Mouse (Mus musculus): ENCODE measurements at regions not wholly inside any gene's neighbourhood (a gene's known extent, or its start where the extent isn't known, plus 50 kb on each side); places are given as distances from the start of the nearest gene placed in this dataset.
A peak's percentile ranks its signal among the peaks of the same experiment; 100 is the strongest.

DNA sequence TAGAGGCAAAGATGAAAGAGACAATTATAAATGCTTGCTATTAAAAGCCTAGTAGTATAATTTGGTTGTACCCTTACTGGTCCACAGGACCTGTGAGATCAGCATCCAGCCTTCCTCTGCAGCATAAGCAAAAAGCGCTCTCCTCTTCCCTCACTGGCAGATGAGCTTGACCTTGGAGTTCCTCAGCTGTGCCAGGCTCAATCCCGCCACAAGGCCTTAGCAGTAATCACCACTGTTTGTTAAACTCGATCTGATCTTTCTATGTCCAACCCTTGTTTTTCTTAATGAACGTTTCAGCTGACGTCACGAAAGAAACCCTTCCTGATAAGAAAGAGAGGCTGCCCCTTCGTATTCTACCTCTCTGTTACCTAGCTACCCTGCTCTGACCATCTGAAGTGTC is 183.5 kb downstream of the Ifng start:
- DNase-seq (ENCODE audit: low read depth, low spot score) = no peak

GRCm38 (mm10) chr10:118628000-118628399 is 187.2 kb downstream of the Ifng start:
- no peak for DNase-seq (ENCODE audit: low read depth, low spot score)

DNA sequence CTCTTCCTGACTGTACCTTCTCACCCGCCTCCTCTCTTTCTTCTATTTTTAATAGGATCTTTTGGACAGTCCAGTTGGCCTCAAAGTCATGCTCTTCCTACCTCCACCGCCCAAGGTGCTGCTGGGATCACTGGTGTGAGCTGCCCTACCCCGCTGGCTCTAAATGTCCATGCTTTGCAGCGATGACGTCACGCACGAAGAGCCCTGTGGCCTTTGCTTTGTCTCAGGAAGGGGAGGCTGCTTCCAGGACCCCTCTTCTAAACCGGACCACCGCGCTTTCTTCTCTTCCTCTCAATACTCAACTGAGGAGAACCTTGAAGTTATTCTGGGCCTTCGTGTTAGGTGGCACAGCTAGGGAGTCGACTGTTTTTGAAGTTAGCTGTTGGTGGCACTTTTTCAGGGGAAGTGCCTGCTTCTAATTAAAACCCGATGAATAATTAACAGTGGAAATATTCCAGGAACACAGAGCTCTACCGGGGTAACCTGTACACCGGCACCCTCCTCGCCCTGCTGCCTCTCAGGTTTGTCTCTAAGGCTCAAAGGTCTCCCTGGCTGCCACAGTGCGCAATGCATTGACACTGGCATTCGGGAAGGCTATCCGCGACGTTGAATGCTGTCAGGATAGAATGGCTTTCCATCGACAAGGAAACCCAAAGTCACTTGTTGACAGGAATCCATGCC is 188.7 kb downstream of the Ifng start:
- no peak for DNase-seq (ENCODE audit: low read depth, low spot score)

DNA sequence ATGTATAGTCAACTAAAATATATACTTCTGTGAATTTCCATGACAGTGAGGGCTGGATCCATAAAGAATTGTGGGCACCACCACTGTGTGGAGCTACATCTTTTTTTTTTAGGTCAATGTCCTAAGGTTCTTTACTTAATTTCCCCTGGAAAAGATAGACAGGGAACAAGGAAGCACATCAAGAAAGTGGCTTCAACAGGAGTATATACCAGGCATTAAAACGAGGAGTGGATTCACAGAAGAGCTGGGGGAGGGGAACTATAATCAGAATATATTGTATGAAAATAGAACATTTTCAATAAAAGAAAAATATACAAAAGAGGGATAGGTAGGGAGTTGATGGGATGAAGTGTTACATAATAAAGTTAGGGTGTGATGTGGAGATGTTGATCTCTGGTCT is 190.9 kb downstream of the Ifng start:
- DNase-seq (ENCODE audit: low read depth, low spot score) = no peak

DNA sequence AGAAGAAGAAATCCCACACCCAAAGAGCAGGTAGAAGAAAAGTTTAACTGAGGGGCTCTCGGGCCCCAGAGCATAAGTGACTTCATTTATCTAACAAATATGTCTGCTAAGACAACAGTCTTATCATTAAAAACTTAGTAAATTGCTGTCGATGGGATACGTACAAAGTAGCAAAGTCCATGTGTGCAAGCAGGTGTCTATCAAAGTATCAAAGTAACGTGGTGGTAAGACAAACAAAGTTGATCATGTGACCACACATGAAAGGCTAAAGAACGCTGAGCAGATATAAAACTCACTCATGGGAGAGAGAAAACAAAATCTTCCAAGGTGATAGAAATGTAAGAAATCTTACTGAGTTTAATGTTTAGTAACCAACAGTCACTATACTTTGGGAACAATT is 191.3 kb downstream of the Ifng start:
- DNase-seq (ENCODE audit: low read depth, low spot score) = no peak

GRCm38 (mm10) chr10:118633429-118633828 is 192.6 kb downstream of the Ifng start:
- no peak for DNase-seq (ENCODE audit: low read depth, low spot score)

- DNase-seq (ENCODE audit: low read depth, low spot score) = no peak
Measured at GRCm38 (mm10) chr10:118639097-118639496, 198.3 kb downstream of the Ifng start.

- DNase-seq (ENCODE audit: low read depth, low spot score) = no peak
Measured at GRCm38 (mm10) chr10:118640121-118640809, 199.4 kb downstream of the Ifng start.

- peak; percentile 32 for DNase-seq (ENCODE audit: low read depth, low spot score)
Measured at GRCm38 (mm10) chr10:118640810-118641427, 200.1 kb downstream of the Ifng start.

DNA sequence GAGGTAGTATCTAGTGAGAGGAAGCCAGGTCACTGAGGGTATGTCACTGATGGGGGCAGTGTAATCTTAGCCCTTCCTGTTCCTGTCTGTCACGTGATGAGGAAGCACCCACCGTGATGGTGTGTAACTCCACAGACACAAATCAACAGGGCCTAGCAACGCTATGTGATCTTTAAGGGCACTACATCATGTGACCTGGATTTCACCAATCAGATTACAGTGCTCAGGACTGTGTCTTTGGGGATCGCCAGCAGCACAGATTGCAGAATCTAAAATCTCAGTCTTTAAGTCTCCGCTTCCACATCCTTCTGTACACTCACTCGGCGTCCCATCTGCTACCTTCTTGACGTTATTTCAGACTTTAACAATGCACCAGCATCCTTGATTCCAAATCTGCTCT is 202.8 kb downstream of the Ifng start:
- DNase-seq (ENCODE audit: low read depth, low spot score) = peak; percentile 58

DNA sequence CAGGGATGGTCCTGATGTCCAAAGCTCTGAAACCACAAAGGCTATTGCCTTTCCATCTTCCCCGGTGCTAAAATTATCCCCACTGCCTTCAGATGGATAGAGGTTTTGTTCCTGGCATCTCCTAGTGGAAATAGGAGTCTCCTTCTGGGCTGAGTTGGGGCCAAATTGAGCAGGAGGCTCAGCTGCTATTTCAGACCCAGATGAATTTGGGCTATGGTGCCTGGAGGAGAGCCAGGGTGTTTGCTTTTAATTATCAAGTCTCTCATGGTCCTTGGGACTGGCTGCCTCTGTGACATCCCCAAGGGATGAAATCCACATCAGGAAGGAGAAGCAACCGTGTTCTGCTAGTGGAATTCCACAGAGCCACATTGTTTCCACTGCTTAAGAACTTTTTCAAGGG is 207.3 kb downstream of the Ifng start:
- peak; percentile 32 for DNase-seq (ENCODE audit: low read depth, low spot score)

DNA sequence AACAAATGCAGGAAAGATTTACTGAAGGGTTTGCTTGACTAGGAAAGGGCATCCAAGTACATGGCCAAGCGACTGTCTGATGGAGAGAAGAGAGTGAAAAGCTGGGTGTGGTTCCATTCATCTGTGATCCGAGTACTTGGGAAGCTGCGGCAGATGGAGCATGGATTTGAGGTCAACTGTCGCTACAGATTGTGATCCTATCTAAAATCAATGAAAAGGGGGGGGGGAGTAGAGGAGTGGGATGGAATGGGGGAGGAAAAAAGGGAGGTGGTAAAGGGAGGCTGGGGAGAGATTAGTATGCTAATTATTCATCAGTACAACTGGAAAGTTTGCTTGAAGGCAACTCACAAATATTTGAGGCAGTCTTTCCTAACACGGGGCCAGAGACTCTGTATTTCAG is 213.4 kb downstream of the Dyrk2 start:
- no peak for DNase-seq (ENCODE audit: low read depth, low spot score)

- DNase-seq (ENCODE audit: low read depth, low spot score) = no peak
Measured at GRCm38 (mm10) chr10:118666009-118666408, 204.0 kb downstream of the Dyrk2 start.

- DNase-seq (ENCODE audit: low read depth, low spot score) = no peak
Measured at GRCm38 (mm10) chr10:118675816-118676465, 194.1 kb downstream of the Dyrk2 start.

GRCm38 (mm10) chr10:118678750-118679418 is 191.1 kb downstream of the Dyrk2 start:
- no peak for DNase-seq (ENCODE audit: low read depth, low spot score)

- DNase-seq (ENCODE audit: low read depth, low spot score) = no peak
Measured at GRCm38 (mm10) chr10:118679507-118679906, 190.5 kb downstream of the Dyrk2 start.

GRCm38 (mm10) chr10:118680896-118681295 is 189.1 kb downstream of the Dyrk2 start:
- no peak for DNase-seq (ENCODE audit: low read depth, low spot score)

GRCm38 (mm10) chr10:118683356-118683755 is 186.7 kb downstream of the Dyrk2 start:
- no peak for DNase-seq (ENCODE audit: low read depth, low spot score)

DNA sequence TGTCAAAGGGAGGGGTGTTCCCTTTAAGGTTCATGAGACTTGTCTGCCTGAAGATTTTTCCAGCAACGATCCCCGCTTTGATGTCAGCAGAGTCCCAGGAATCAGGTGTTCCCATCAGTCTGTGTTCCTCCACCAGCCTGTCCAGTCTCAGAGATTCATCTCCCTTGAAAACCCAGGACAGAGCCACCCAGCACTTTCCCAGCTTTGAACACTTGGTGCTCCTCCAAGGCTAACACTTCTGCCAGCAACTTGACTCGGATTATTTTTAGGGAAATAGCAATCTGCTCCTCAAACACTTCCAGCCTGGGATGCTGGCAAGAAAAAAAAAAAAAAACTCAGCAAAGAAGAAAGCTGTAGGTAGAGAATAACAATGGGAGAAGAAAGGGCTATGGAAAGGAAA is 170.7 kb downstream of the Dyrk2 start:
- DNase-seq (ENCODE audit: low read depth, low spot score) = peak; percentile 58

DNA sequence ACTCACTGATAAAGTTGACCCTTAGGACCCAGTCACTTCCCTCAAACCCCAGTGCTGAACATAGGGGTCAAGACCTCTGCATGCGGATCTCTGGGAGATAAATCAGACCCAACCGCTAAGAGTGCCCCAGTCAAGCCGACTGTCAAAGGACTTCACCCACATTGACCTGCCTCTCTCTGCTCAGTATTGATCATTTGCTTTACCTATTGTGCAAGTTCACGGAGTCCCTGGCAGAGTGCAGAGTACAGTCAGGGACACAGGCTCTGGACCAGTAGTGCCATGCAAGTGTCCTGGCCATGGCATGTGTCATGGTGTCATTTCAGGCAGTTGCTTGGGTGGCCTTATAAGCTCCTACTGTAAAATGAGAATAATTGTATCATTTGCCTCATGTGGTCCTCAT is 169.9 kb downstream of the Dyrk2 start:
- DNase-seq (ENCODE audit: low read depth, low spot score) = no peak

GRCm38 (mm10) chr10:118706020-118706419 is 164.0 kb downstream of the Dyrk2 start:
- no peak for DNase-seq (ENCODE audit: low read depth, low spot score)

DNA sequence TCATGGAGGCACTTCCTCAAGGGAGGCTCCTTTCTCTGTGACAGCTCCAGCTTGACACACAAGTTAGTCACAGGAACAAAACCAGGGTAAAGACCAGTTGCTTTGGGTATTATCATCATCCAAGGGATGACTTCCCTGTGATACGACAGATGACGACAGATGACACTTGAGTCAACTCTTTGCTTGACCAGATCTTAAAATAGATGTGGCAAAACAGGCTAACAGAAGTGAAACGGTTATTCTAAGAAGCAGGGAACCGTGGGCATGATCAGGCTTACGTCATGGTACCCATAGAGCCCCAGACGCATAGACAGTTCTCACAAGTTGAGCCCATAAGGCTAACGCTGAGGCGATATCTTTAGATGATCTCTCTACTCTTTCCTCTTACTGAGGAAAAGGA is 160.3 kb downstream of the Dyrk2 start:
- DNase-seq (ENCODE audit: low read depth, low spot score) = no peak
